Comparison of ENCODE assay signal across 25 mouse cellular contexts in genomic region chr1:186494411-186494783, GRCm38 (mm10).
"Had no signal": no experiment of that assay in that cellular context is flagged by ENCODE, and none has a peak within 500 bp of the region (broad histone marks: within the 10 kb centered on the region; RNA-seq: fewer than 3 reads in every experiment).

No protein-coding gene starts in this region.

- H3K9ac ChIP-seq: heart, embryonic 13.5 days; heart, embryonic 15.5 days; hindbrain, embryonic 13.5 days; hindbrain, embryonic 15.5 days; kidney, embryonic 15.5 days; limb, embryonic 12.5 days; liver, embryonic 12.5 days; liver, embryonic 14.5 days had no signal

- H3K27me3 ChIP-seq: heart, embryonic 13.5 days; heart, embryonic 15.5 days; hindbrain, embryonic 13.5 days; hindbrain, embryonic 15.5 days; kidney, embryonic 15.5 days; limb, embryonic 12.5 days; liver, embryonic 12.5 days had no signal

- H3K4me2 ChIP-seq: heart, embryonic 11.5 days; heart, embryonic 13.5 days; heart, embryonic 15.5 days; hindbrain, embryonic 13.5 days; hindbrain, embryonic 15.5 days; kidney, embryonic 15.5 days; limb, embryonic 12.5 days; liver, embryonic 12.5 days had no signal

- H3K9me3 ChIP-seq: heart, embryonic 13.5 days; heart, embryonic 15.5 days; hindbrain, embryonic 13.5 days; hindbrain, embryonic 15.5 days; kidney, embryonic 15.5 days; limb, embryonic 12.5 days; liver, embryonic 12.5 days had no signal

- H3K27ac ChIP-seq: heart, adult 2 months; heart, embryonic 13.5 days; heart, embryonic 15.5 days; hindbrain, embryonic 13.5 days; hindbrain, embryonic 15.5 days; hindbrain, postnatal 0 days; kidney, embryonic 15.5 days; kidney, postnatal 0 days; left cerebral cortex, adult 2 months; limb, embryonic 12.5 days; liver, embryonic 12.5 days; liver, embryonic 14.5 days had no signal

- DNase-seq: gastrocnemius, postnatal 14 days; gastrocnemius, postnatal 36 days; heart, adult 11 months; heart, adult 2 months; heart, postnatal 14 days; heart, postnatal 36 days; kidney, adult 11 months; kidney, adult 2 months; kidney, adult 9 months; kidney, postnatal 14 days; kidney, postnatal 36 days; left cerebral cortex, postnatal 4 days had no signal

- H3K36me3 ChIP-seq: heart, embryonic 13.5 days; heart, embryonic 15.5 days; hindbrain, embryonic 13.5 days; hindbrain, embryonic 15.5 days; kidney, embryonic 15.5 days; limb, embryonic 12.5 days; liver, embryonic 12.5 days had no signal

- H3K4me1 ChIP-seq: heart, embryonic 13.5 days; heart, embryonic 15.5 days; hindbrain, embryonic 13.5 days; hindbrain, embryonic 15.5 days; kidney, embryonic 15.5 days; limb, embryonic 12.5 days; liver, embryonic 12.5 days had no signal

- H3K4me3 ChIP-seq: heart, adult 2 months; heart, embryonic 13.5 days; heart, embryonic 15.5 days; hindbrain, embryonic 13.5 days; hindbrain, embryonic 15.5 days; kidney, embryonic 15.5 days; left cerebral cortex, adult 2 months; limb, embryonic 12.5 days; liver, embryonic 12.5 days had no signal

- ATAC-seq: hindbrain, postnatal 0 days; intestine, embryonic 16.5 days; liver, embryonic 12.5 days had no signal
